Mouse (Mus musculus) myocyte (in vitro differentiated cells): ENCODE measurements at regions not wholly inside any gene's neighbourhood (a gene's known extent, or its start where the extent isn't known, plus 50 kb on each side); places are given as distances from the start of the nearest gene placed in this dataset.

ENCODE experiments used
- H3K27me3 ChIP-seq: one replicate; pipeline ENCODE4 v1.6.1; 2011; ENCODE audit not compliant: control insufficient read depth, insufficient read depth, insufficient read length
- H3K36me3 ChIP-seq: one replicate; pipeline ENCODE4 v1.6.1; 2011; ENCODE audit not compliant: control insufficient read depth, insufficient read depth
- H3K4me2 ChIP-seq: one replicate; pipeline ENCODE4 v1.6.1; 2011; ENCODE audit warnings: low read depth, control low read depth
- H3K4me3 ChIP-seq: one replicate; pipeline ENCODE4 v1.5.1; 2011; ENCODE audit warnings: mild to moderate bottlenecking, control low read depth, moderate library complexity
- H3K79me2 ChIP-seq: one replicate; pipeline ENCODE4 v1.6.1; 2011; ENCODE audit not compliant: control insufficient read depth, insufficient read depth
- H3ac ChIP-seq: one replicate; pipeline ENCODE4 v1.6.1; 2011; ENCODE audit not compliant: control insufficient read depth, insufficient read length
- CEBPB ChIP-seq: IDR thresholded peaks from 2 replicates; pipeline ENCODE4 v1.6.1; 2011; ENCODE audit warnings: mild to moderate bottlenecking, moderate library complexity; ENCODE audit not compliant: poor library complexity, insufficient read depth, severe bottlenecking
- E2F4 ChIP-seq: IDR thresholded peaks from one replicate; pipeline ENCODE4 v1.6.1; 2011; ENCODE audit warnings: mild to moderate bottlenecking, control low read depth, moderate library complexity; ENCODE audit not compliant: insufficient read depth
- MAX ChIP-seq: IDR thresholded peaks from one replicate; pipeline ENCODE4 v1.6.1; 2011; ENCODE audit warnings: low read depth, mild to moderate bottlenecking, control low read depth
- MYOD1 ChIP-seq, 3 experiments: IDR thresholded peaks; one replicate each; pipeline ENCODE4 v1.6.1; 2011; ENCODE audit warnings: control low read depth in 2 of 3, low read depth in 2 of 3, mild to moderate bottlenecking in 2 of 3, moderate library complexity in 1 of 3; ENCODE audit not compliant: insufficient read length in 2 of 3, control insufficient read depth in 1 of 3
- MYOG ChIP-seq, 3 experiments: IDR thresholded peaks; one replicate each; pipeline ENCODE4 v1.6.1; 2011; ENCODE audit warnings: control low read depth in 2 of 3, low read depth in 2 of 3, mild to moderate bottlenecking in 2 of 3; ENCODE audit not compliant: insufficient read length in 2 of 3, control insufficient read depth in 1 of 3, insufficient read depth in 1 of 3
- POLR2A ChIP-seq: IDR thresholded peaks from one replicate; pipeline ENCODE4 v1.6.1; 2011; ENCODE audit warnings: low read depth, mild to moderate bottlenecking, control low read depth, moderate library complexity; ENCODE audit not compliant: insufficient read length
- POLR2AphosphoS2 ChIP-seq: IDR thresholded peaks from one replicate; pipeline ENCODE4 v1.6.1; 2011; ENCODE audit warnings: low read depth, control low read depth; ENCODE audit not compliant: insufficient read length
- REST ChIP-seq: IDR thresholded peaks from one replicate; pipeline ENCODE4 v1.6.1; 2011; ENCODE audit warnings: mild to moderate bottlenecking, control low read depth, moderate library complexity; ENCODE audit not compliant: insufficient read depth, insufficient read length
- SRF ChIP-seq: IDR thresholded peaks from one replicate; pipeline ENCODE4 v1.6.1; 2011; ENCODE audit warnings: low read depth; ENCODE audit not compliant: control insufficient read depth, insufficient read length
- TCF12 ChIP-seq: IDR thresholded peaks from one replicate; pipeline ENCODE4 v1.6.1; 2011; ENCODE audit warnings: mild to moderate bottlenecking, control low read depth; ENCODE audit not compliant: poor library complexity, insufficient read depth, severe bottlenecking
- TCF3 ChIP-seq: IDR thresholded peaks from one replicate; pipeline ENCODE4 v1.6.1; 2011; ENCODE audit warnings: low read depth, control low read depth; ENCODE audit not compliant: insufficient read length
- USF1 ChIP-seq: IDR thresholded peaks from one replicate; pipeline ENCODE4 v1.6.1; 2011; ENCODE audit warnings: low read depth, mild to moderate bottlenecking, control low read depth, moderate library complexity

GRCm38 (mm10) chr17:10138374-10138773 lies 181.3 kb downstream of the Qk start:
- no peak for TF ChIP-seq USF1
- no peak for TF ChIP-seq SRF
- no peak for TF ChIP-seq TCF12
- TF ChIP-seq POLR2A: no peak
- no peak for TF ChIP-seq E2F4
- TF ChIP-seq MAX: no peak
- TF ChIP-seq MYOG (IDR thresholded peaks at IDR 0.05; ENCODE audit: control insufficient read depth in 1 of 3, insufficient read depth in 1 of 3, insufficient read length in 2 of 3, low read depth in 2 of 3): no peak
- TF ChIP-seq REST: no peak
- no peak for TF ChIP-seq TCF3
- no peak for TF ChIP-seq CEBPB

GRCm38 (mm10) chr17:10135111-10135510 lies 184.5 kb downstream of the Qk start:
- H3K4me2 ChIP-seq: no peak overlapping the region
- H3ac ChIP-seq: no peak overlapping the region
- no peaks in the 10 kb centered on the region for H3K36me3 ChIP-seq
- no peak overlapping the region for H3K4me3 ChIP-seq
- no peaks in the 10 kb centered on the region for H3K79me2 ChIP-seq
- H3K27me3 ChIP-seq: no peaks in the 10 kb centered on the region
- TF ChIP-seq TCF12 (no peak), USF1 (no peak), MYOG (IDR thresholded peaks at IDR 0.05; ENCODE audit: control insufficient read depth in 1 of 3, insufficient read depth in 1 of 3, insufficient read length in 2 of 3, low read depth in 2 of 3) (no peak), MAX (no peak), REST (peak; percentile 77), SRF (no peak), POLR2A (no peak), E2F4 (no peak), TCF3 (no peak)

More at GRCm38 (mm10) chr17:10138374-10138773, 181.3 kb downstream of the Qk start:
- Histone ChIP-seq H3K4me3 (no peak overlapping the region), H3K4me2 (no peak overlapping the region), H3ac (no peak overlapping the region), H3K79me2 (no peaks in the 10 kb centered on the region), H3K27me3 (no peaks in the 10 kb centered on the region), H3K36me3 (no peaks in the 10 kb centered on the region)

GRCm38 (mm10) chr17:10128591-10128990 lies 191.1 kb downstream of the Qk start:
- H3K4me3 ChIP-seq: no peak overlapping the region
- no peaks in the 10 kb centered on the region for H3K27me3 ChIP-seq
- H3K36me3 ChIP-seq: no peaks in the 10 kb centered on the region
- no peak overlapping the region for H3ac ChIP-seq
- H3K79me2 ChIP-seq: no peaks in the 10 kb centered on the region
- no peak for TF ChIP-seq POLR2A
- TF ChIP-seq MYOD1 (IDR thresholded peaks at IDR 0.05; ENCODE audit: control insufficient read depth in 1 of 3, insufficient read length in 2 of 3, low read depth in 2 of 3): no peak
- no peak for TF ChIP-seq E2F4
- H3K4me2 ChIP-seq: no peak overlapping the region

GRCm38 (mm10) chr17:10122411-10122810 lies 197.2 kb downstream of the Qk start:
- Histone ChIP-seq H3K36me3 (no peaks in the 10 kb centered on the region), H3K27me3 (no peaks in the 10 kb centered on the region), H3ac (no peak overlapping the region), H3K4me3 (no peak overlapping the region), H3K79me2 (no peaks in the 10 kb centered on the region), H3K4me2 (no peak overlapping the region)
- no peak for TF ChIP-seq CEBPB
- no peak for TF ChIP-seq POLR2AphosphoS2

- no peak overlapping the region for H3ac ChIP-seq
- H3K79me2 ChIP-seq: no peaks in the 10 kb centered on the region
- H3K27me3 ChIP-seq: no peaks in the 10 kb centered on the region
- H3K4me3 ChIP-seq: no peak overlapping the region
- H3K36me3 ChIP-seq: no peaks in the 10 kb centered on the region
- H3K4me2 ChIP-seq: no peak overlapping the region
- no peak for TF ChIP-seq MYOG (IDR thresholded peaks at IDR 0.05; ENCODE audit: control insufficient read depth in 1 of 3, insufficient read depth in 1 of 3, insufficient read length in 2 of 3, low read depth in 2 of 3)
- no peak for TF ChIP-seq POLR2A
- TF ChIP-seq CEBPB: no peak
- TF ChIP-seq MYOD1 (IDR thresholded peaks at IDR 0.05; ENCODE audit: control insufficient read depth in 1 of 3, insufficient read length in 2 of 3, low read depth in 2 of 3): no peak
- TF ChIP-seq TCF3: no peak
- TF ChIP-seq E2F4: no peak
- TF ChIP-seq POLR2AphosphoS2: no peak
- TF ChIP-seq MAX: no peak
- no peak for TF ChIP-seq USF1
- TF ChIP-seq TCF12: no peak
- TF ChIP-seq SRF: no peak
- TF ChIP-seq REST: no peak
These were observed 207.5 kb downstream of the Qk start for GRCm38 (mm10) chr17:10112118-10112517.

- H3K36me3 ChIP-seq: no peaks in the 10 kb centered on the region
- TF ChIP-seq MYOG (IDR thresholded peaks at IDR 0.05; ENCODE audit: control insufficient read depth in 1 of 3, insufficient read depth in 1 of 3, insufficient read length in 2 of 3, low read depth in 2 of 3) (no peak), CEBPB (no peak), POLR2AphosphoS2 (no peak), SRF (no peak), MYOD1 (IDR thresholded peaks at IDR 0.05; ENCODE audit: control insufficient read depth in 1 of 3, insufficient read length in 2 of 3, low read depth in 2 of 3) (no peak), MAX (no peak), TCF3 (no peak)
- no peak overlapping the region for H3K4me2 ChIP-seq
- no peak overlapping the region for H3ac ChIP-seq
- no peaks in the 10 kb centered on the region for H3K79me2 ChIP-seq
- no peaks in the 10 kb centered on the region for H3K27me3 ChIP-seq
- H3K4me3 ChIP-seq: no peak overlapping the region
These were observed 209.3 kb downstream of the Qk start for GRCm38 (mm10) chr17:10110375-10110675.
